In genomic region chr13:70303953-70304525, GRCm38 (mm10) we compare ENCODE assay signal across 16 mouse cellular contexts.
A peak's percentile ranks its signal among the peaks of the same experiment; 100 is the strongest.
DNase-seq lines count a peak whose midpoint lies in the region; ATAC-seq and TF ChIP-seq lines count a peak whose summit lies in the region.
"Had no signal": no experiment of that assay in that cellular context is flagged by ENCODE, and none has a peak within 500 bp of the region (broad histone marks: within the 10 kb centered on the region; RNA-seq: fewer than 3 reads in every experiment).

No protein-coding gene starts in this region.

- ATAC-seq in kidney, embryonic 15.5 days (replicated peaks; ENCODE audit: low FRiP score), result peak; percentile 74
- ATAC-seq in hindbrain, embryonic 16.5 days, result peak; percentile 34; the same call in 1 of the 2 replicates
- ATAC-seq in neural tube, embryonic 14.5 days (ENCODE audit: low read depth), result no peak
- no peak for ATAC-seq in erythroblast, adult 5-6 weeks (replicated peaks; ENCODE audit: low FRiP score, poor library complexity, severe bottlenecking)
- ATAC-seq: forebrain, embryonic 16.5 days; intestine, postnatal 0 days had no signal

- no peaks in the 10 kb centered on the region for H3K36me3 ChIP-seq in kidney, embryonic 15.5 days
- H3K36me3 ChIP-seq in hindbrain, embryonic 16.5 days (ENCODE audit: control insufficient read depth, insufficient read depth, low read length), result no peaks in the 10 kb centered on the region
- H3K36me3 ChIP-seq in neural tube, embryonic 14.5 days (ENCODE audit: control insufficient read depth, insufficient read depth, low read length), result no peaks in the 10 kb centered on the region

- 67% methylated on average over 5 of the region's 5 CpGs for WGBS in kidney, embryonic 15.5 days
- WGBS in hindbrain, embryonic 16.5 days, result 47% methylated on average over 5 of the region's 5 CpGs
- 44% methylated on average over 5 of the region's 5 CpGs for WGBS in neural tube, embryonic 14.5 days

- no peak overlapping the region for H3K4me3 ChIP-seq in kidney, embryonic 15.5 days (replicated peaks)
- no peak overlapping the region for H3K4me3 ChIP-seq in hindbrain, embryonic 16.5 days (ENCODE audit: low read length)
- no peak overlapping the region for H3K4me3 ChIP-seq in neural tube, embryonic 14.5 days (ENCODE audit: low read depth, low read length)
- H3K4me3 ChIP-seq: myocyte had no signal

- TF ChIP-seq CTCF in brain, embryonic 14.5 days (IDR thresholded peaks at IDR 0.05; ENCODE audit: borderline replicate concordance, extremely low read depth, insufficient read depth, insufficient read length), result no peak

- no peak overlapping the region for H3K9ac ChIP-seq in kidney, embryonic 15.5 days
- no peak overlapping the region for H3K9ac ChIP-seq in hindbrain, embryonic 16.5 days (ENCODE audit: low read depth, low read length)
- no peak overlapping the region for H3K9ac ChIP-seq in neural tube, embryonic 14.5 days (replicated peaks; ENCODE audit: low read depth, low read length)

- 0 out of 2 replicates have a peak, but pooled peaks cover 3% of the 10 kb centered on the region for H3K4me1 ChIP-seq in kidney, embryonic 15.5 days
- no peaks in the 10 kb centered on the region for H3K4me1 ChIP-seq in hindbrain, embryonic 16.5 days (ENCODE audit: control insufficient read depth, insufficient read depth, low read depth, low read length)
- H3K4me1 ChIP-seq in neural tube, embryonic 14.5 days (ENCODE audit: control insufficient read depth, insufficient read depth, low read length), result no peaks in the 10 kb centered on the region

- H3K27ac ChIP-seq in kidney, embryonic 15.5 days, result no peak overlapping the region
- H3K27ac ChIP-seq in hindbrain, embryonic 16.5 days (ENCODE audit: low read depth, low read length), result peak overlapping the region; percentile 20; the same call in 1 of the 2 replicates
- peak overlapping the region; percentile 39; the same call in 1 of the 2 replicates for H3K27ac ChIP-seq in neural tube, embryonic 14.5 days (ENCODE audit: low read depth, low read length)
- H3K27ac ChIP-seq: stomach, postnatal 0 days had no signal

- no peaks in the 10 kb centered on the region for H3K27me3 ChIP-seq in kidney, embryonic 15.5 days
- no peaks in the 10 kb centered on the region for H3K27me3 ChIP-seq in hindbrain, embryonic 16.5 days (replicated peaks; ENCODE audit: control insufficient read depth, insufficient read depth, low read length)
- no peaks in the 10 kb centered on the region for H3K27me3 ChIP-seq in neural tube, embryonic 14.5 days (ENCODE audit: control insufficient read depth, insufficient read depth, low read length)

- H3K9me3 ChIP-seq in kidney, embryonic 15.5 days (replicated peaks), result no peaks in the 10 kb centered on the region
- H3K9me3 ChIP-seq in hindbrain, embryonic 16.5 days (ENCODE audit: control insufficient read depth, low read length), result no peaks in the 10 kb centered on the region
- H3K9me3 ChIP-seq in neural tube, embryonic 14.5 days (ENCODE audit: control insufficient read depth, low read length), result no peaks in the 10 kb centered on the region

- no peak overlapping the region for H3K4me2 ChIP-seq in kidney, embryonic 15.5 days
- no peak overlapping the region for H3K4me2 ChIP-seq in hindbrain, embryonic 16.5 days (ENCODE audit: low read length)
- H3K4me2 ChIP-seq in neural tube, embryonic 14.5 days (ENCODE audit: low read depth, low read length), result no peak overlapping the region
- H3K4me2 ChIP-seq: midbrain, embryonic 11.5 days had no signal

- TF ChIP-seq POLR2A in brain, embryonic 14.5 days (IDR thresholded peaks at IDR 0.05; ENCODE audit: borderline replicate concordance, extremely low read depth, insufficient read depth, insufficient read length, poor library complexity, severe bottlenecking), result no peak

- no peak for DNase-seq in kidney, adult 18-20 months
- peak; percentile 46 for DNase-seq in brain, embryonic 14.5 days (ENCODE audit: low read depth)
- no peak for DNase-seq in layer of hippocampus, adult 9-11 months
- DNase-seq: cerebellum, postnatal 10 days; heart, postnatal 4 days; liver; lung, adult 18-20 months had no signal

Comparison
In these comparisons a context has a peak if more than half of its experiments do, and no peak if none do; other contexts are left out.
1. ATAC-seq: peak in kidney, embryonic 15.5 days (single experiment) and hindbrain, embryonic 16.5 days (single experiment); none in neural tube, embryonic 14.5 days (single experiment) and erythroblast, adult 5-6 weeks (single experiment).